Mouse (Mus musculus): Measurements from ENCODE around the gene Cntnap5b.

The Cntnap5b gene

GRCm38 (mm10) chr1:100171566-100171965 is 399.0 kb downstream of the Cntnap5b start:
- DNase-seq (ENCODE audit: low spot score in 2 of 2) = no peak

- DNase-seq (ENCODE audit: low spot score in 2 of 2) = no peak
Observed at GRCm38 (mm10) chr1:100180050-100180449, 407.5 kb downstream of the Cntnap5b start.

- no peak for DNase-seq (ENCODE audit: low spot score in 2 of 2)
Observed at GRCm38 (mm10) chr1:100231980-100232608, 459.5 kb downstream of the Cntnap5b start.

GRCm38 (mm10) chr1:100251964-100252363 is 479.4 kb downstream of the Cntnap5b start:
- DNase-seq (ENCODE audit: low spot score in 2 of 2) = no peak

- no peak for DNase-seq (ENCODE audit: low spot score in 2 of 2)
Observed at GRCm38 (mm10) chr1:100310687-100311086, 538.1 kb downstream of the Cntnap5b start.

- no peak for DNase-seq (ENCODE audit: low spot score in 2 of 2)
Observed at GRCm38 (mm10) chr1:100331066-100331465, 558.5 kb downstream of the Cntnap5b start.

- DNase-seq (ENCODE audit: low spot score in 2 of 2) = no peak
Observed at GRCm38 (mm10) chr1:100369415-100370113, 597.0 kb downstream of the Cntnap5b start.

- DNase-seq (ENCODE audit: low spot score in 2 of 2) = no peak
Observed at GRCm38 (mm10) chr1:100386252-100386651, 613.7 kb downstream of the Cntnap5b start.

- no peak for DNase-seq (ENCODE audit: low spot score in 2 of 2)
Observed at GRCm38 (mm10) chr1:100394034-100394433, 621.5 kb downstream of the Cntnap5b start.

GRCm38 (mm10) chr1:100416658-100417224 is 644.2 kb downstream of the Cntnap5b start:
- no peak for DNase-seq (ENCODE audit: low spot score in 2 of 2)

GRCm38 (mm10) chr1:100430038-100430774 is 657.6 kb downstream of the Cntnap5b start:
- DNase-seq (ENCODE audit: low spot score in 2 of 2) = no peak

- no peak for DNase-seq (ENCODE audit: low spot score in 2 of 2)
Observed at GRCm38 (mm10) chr1:100463877-100464276, 691.3 kb downstream of the Cntnap5b start.

GRCm38 (mm10) chr1:100465226-100465625 is 692.7 kb downstream of the Cntnap5b start:
- DNase-seq (ENCODE audit: low spot score in 2 of 2) = no peak

GRCm38 (mm10) chr1:100467595-100467994 is 695.0 kb downstream of the Cntnap5b start:
- DNase-seq (ENCODE audit: low spot score in 2 of 2) = no peak

- no peak for DNase-seq (ENCODE audit: low spot score in 2 of 2)
Observed at GRCm38 (mm10) chr1:100509866-100510265, 737.3 kb downstream of the Cntnap5b start.

All from spleen, postnatal 14 days (tissue).